Mouse (Mus musculus) liver, embryonic 11.5 days (tissue): ENCODE measurements around the gene Zfp458. TPM values are rescaled to one million over a fixed set of nuclear protein-coding genes. Genes with fewer than 3 reads are reported as not detected.
"Not testable (repeated sequence)": the region's sequence is repeated elsewhere in the genome, so short reads cannot be mapped to it uniquely, and the experiment has no call there.

Experiments
- ATAC-seq: fragments of 200-750 bp; cut with Nextera tagmentation; replicated peaks from 2 replicates; pipeline ENCODE4 v1.8.0; 2017; ENCODE audit warnings: moderate number of reproducible peaks, mild to moderate bottlenecking, moderate TSS enrichment, moderate library complexity; ENCODE audit not compliant: low FRiP score
- DNase-seq: peaks from one replicate; pipeline ENCODE4 v3.0.0-alpha.2; 2017; ENCODE audit warnings: low spot score
- H3K27ac ChIP-seq: fragments of 300-500 bp; sonication (generic); 2 replicates; pipeline ENCODE4 v1.5.1; 2014; ENCODE audit warnings: mild to moderate bottlenecking, low read depth, low read length, control low read depth
- H3K27me3 ChIP-seq: fragments of 300-500 bp; sonication (generic); replicated peaks from 2 replicates; pipeline ENCODE4 v1.6.1; 2014; ENCODE audit warnings: low read length, mixed read lengths; ENCODE audit not compliant: control insufficient read depth, insufficient read depth
- H3K36me3 ChIP-seq: fragments of 300-500 bp; sonication (generic); 2 replicates; pipeline ENCODE4 v1.6.1; 2014; ENCODE audit warnings: mild to moderate bottlenecking, low read length, moderate library complexity, mixed read lengths; ENCODE audit not compliant: control insufficient read depth, insufficient read depth
- H3K4me1 ChIP-seq: fragments of 300-500 bp; sonication (generic); replicated peaks from 2 replicates; pipeline ENCODE4 v1.6.1; 2014; ENCODE audit warnings: low read length, mixed read lengths; ENCODE audit not compliant: control insufficient read depth, insufficient read depth
- H3K4me2 ChIP-seq: fragments of 300-500 bp; sonication (generic); 2 replicates; pipeline ENCODE4 v1.6.1; 2014; ENCODE audit warnings: mild to moderate bottlenecking, control low read depth, moderate library complexity
- H3K4me3 ChIP-seq: fragments of 300-500 bp; sonication (generic); 2 replicates; pipeline ENCODE4 v1.5.1; 2014; ENCODE audit warnings: low read depth, low read length, control low read depth
- H3K9ac ChIP-seq: fragments of 300-500 bp; sonication (generic); 2 replicates; pipeline ENCODE4 v1.6.1; 2014; ENCODE audit warnings: low read depth, low read length, control low read depth
- H3K9me3 ChIP-seq: fragments of 300-500 bp; sonication (generic); 2 replicates; pipeline ENCODE4 v1.6.1; 2016; ENCODE audit warnings: low read length, inconsistent platforms, mixed read lengths; ENCODE audit not compliant: control insufficient read depth
- WGBS: fragments of 180-500 bp; shearing (Covaris S2); extraction: QIAGEN DNeasy Blood & Tissue Kit; methylation state at CpG from one replicate; pipeline ENCODE4 v1.1.7; 2014; 5-methylcytosine and 5-hydroxymethylcytosine counted together
- polyA plus RNA-seq: library from polyadenylated mRNA; unstranded; fragments of >200 nt; fragmentation: Nextera tagmentation; extraction: Ambion mirVana; gene quantifications from 2 replicates; pipeline ENCODE4 v1.2.1, GENCODE M21; 2014

Gene Zfp458
- polyA plus RNA-seq, result 0.95 and 0.97 TPM in 2 replicates

DNA sequence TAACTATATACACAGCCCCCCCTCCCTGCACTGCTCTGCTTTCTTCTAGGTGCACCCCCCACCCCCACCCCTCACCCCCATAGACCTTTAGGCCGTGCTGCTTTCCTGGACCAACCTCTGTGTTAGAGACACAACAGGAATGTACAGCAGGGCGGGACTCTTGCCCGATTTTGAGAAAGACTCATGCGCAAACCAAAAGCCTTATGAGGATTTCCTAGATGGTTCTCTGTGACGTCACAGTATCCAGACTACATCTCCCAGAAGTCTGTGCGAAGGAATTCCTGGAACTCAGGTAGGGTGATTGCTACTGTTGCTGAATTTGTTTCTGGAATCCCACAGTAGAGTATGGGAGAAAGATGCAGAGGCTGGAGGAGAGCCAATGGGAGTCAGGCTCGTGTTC, at the start of gene Zfp458:
Gene Zfp458, minus strand, starts transcription at position 153 of the 400 bp plus-strand sequence.
- Histone ChIP-seq H3K9ac (no peak within 1 kb of the TSS), H3K4me1 (no peaks in the 10 kb centered on the region), H3K9me3 (no peaks in the 10 kb centered on the region), H3K4me3 (no peak within 1 kb of the TSS), H3K27ac (no peak within 1 kb of the TSS), H3K4me2 (no peak within 1 kb of the TSS), H3K27me3 (no peaks in the 10 kb centered on the region), H3K36me3 (no peaks in the 10 kb centered on the region)
- ATAC-seq (no peak), DNase-seq (no peak)
- WGBS, result 40% methylated on average over 7 of the region's 7 CpGs

DNA sequence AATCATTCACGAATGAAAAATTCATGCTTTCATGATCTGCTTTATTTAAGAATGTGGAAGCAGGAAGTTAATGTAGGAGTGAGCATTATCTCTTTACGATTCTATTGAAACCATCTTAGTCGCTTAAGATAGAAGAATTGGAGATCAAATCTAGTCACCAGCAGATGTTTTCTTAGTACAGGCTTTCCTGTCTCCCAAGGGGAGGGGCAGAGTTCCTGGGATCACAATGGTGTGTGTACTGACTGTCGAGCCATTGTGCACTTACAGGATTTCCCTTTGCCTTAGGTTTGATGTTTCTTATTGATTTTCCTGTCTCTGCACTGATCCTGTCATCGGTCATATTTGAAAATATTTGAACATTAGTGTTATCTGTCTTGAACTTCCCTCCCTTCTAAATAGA, 28.5 kb upstream of the Zfp458 start:
- Histone ChIP-seq H3K4me2 (peak overlapping the region; percentile 55), H3K9me3 (no peaks in the 10 kb centered on the region), H3K36me3 (no peaks in the 10 kb centered on the region), H3K27me3 (no peaks in the 10 kb centered on the region), H3K4me1 (0 out of 2 replicates have a peak, but pooled peaks cover 2% of the 10 kb centered on the region), H3K4me3 (peak overlapping the region; percentile 50; the same call in 1 of the 2 replicates), H3K9ac (peak overlapping the region; percentile 62), H3K27ac (no peak overlapping the region)
- 40% methylated on average over 5 of the region's 5 CpGs for WGBS
- DNase-seq, result no peak
- peak; percentile 29 for ATAC-seq

DNA sequence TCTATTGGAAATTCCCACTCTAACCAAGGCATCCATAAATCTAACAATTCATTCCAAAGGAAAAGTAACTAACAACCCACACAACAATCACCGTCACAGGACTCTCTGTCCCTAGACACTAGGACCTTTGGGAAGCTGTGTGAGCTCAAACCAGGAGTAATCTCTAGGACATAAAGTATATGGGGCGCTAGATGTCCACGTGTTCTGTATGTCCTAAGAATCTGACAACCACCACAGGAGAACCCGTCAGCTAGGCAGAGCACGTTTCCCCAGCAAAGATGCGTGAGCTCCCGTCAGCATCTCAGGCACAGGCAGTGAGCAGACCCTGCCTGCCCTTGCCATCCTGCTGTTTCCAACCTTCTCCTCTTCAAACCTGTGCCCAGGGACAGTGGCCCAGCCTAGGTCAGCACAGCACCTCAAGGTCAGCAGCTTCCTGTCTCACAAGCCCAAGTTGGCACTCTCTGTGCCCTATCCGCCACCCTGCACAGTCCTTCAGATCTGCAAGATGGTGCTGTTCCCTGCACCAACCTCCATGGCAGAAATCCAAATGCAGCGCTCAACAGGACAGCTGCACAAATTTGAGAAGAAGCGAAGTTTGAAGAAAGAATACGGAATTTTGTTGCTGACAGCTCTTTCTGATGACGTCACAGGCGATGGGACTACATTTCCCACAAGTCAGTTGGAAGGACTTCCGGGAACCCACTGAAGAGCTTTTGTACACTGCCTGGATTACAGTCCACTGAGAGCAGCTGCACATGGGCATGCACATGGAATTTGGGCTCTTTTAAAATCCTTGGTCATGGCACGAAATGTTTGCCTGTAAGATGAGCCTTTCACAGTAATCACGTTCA, 27.8 kb upstream of the Zfp458 start, which contains the start of gene Zfp457:
Gene Zfp457, minus strand, starts transcription at position 664 of the 851 bp plus-strand sequence.
- peak; percentile 96 for ATAC-seq
- WGBS, result 10% methylated on average over 16 of the region's 16 CpGs
- Histone ChIP-seq H3K27me3 (no peaks in the 10 kb centered on the region), H3K4me2 (peak within 1 kb of the TSS; percentile 55), H3K4me3 (peak within 1 kb of the TSS; percentile 50), H3K4me1 (0 out of 2 replicates have a peak, but pooled peaks cover 2% of the 10 kb centered on the region), H3K36me3 (no peaks in the 10 kb centered on the region), H3K27ac (no peak within 1 kb of the TSS), H3K9me3 (no peaks in the 10 kb centered on the region), H3K9ac (peak within 1 kb of the TSS; percentile 62)
- DNase-seq, result peak; percentile 79

DNA sequence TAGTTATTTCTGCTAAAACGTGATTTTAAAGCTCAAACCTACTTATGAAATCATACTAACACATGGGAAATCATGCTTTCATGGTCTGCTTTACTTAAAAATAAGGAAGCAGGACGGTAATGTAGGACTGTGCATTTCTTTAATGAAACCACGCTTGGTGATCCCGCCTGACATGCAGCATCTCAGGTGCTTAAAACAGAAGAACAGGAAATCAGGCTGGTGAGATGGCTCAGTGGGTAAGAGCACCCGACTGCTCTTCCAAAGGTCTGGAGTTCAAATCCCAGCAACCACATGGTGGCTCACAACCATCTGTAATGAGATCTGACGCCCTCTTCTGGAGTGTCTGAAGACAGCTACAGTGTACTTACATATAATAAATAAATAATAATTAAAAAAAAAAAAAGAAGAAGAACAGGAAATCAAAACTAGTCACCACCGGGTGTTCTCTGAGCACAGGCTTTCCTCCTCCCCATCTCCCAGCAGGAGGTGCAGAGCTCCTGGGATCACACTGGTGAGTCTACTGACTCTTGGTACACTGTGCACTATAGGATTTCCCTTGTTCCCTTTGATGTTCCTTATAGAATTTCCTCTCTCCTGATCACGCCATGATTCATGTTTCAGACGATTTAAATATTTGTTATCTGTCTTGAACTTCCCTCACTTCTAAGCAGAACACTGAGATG, 8.7 kb downstream of the Zfp458 start:
- ATAC-seq, result peak; percentile 45
- H3K4me3 ChIP-seq, result peak overlapping the region; percentile 79
- H3K27me3 ChIP-seq, H3K36me3 ChIP-seq, H3K4me1 ChIP-seq, DNase-seq, H3K27ac ChIP-seq, H3K9me3 ChIP-seq: not testable (repeated sequence)
- 47% methylated on average over 8 of the region's 9 CpGs for WGBS
- H3K4me2 ChIP-seq, result peak overlapping the region; percentile 79
- H3K9ac ChIP-seq, result peak overlapping the region; percentile 74

DNA sequence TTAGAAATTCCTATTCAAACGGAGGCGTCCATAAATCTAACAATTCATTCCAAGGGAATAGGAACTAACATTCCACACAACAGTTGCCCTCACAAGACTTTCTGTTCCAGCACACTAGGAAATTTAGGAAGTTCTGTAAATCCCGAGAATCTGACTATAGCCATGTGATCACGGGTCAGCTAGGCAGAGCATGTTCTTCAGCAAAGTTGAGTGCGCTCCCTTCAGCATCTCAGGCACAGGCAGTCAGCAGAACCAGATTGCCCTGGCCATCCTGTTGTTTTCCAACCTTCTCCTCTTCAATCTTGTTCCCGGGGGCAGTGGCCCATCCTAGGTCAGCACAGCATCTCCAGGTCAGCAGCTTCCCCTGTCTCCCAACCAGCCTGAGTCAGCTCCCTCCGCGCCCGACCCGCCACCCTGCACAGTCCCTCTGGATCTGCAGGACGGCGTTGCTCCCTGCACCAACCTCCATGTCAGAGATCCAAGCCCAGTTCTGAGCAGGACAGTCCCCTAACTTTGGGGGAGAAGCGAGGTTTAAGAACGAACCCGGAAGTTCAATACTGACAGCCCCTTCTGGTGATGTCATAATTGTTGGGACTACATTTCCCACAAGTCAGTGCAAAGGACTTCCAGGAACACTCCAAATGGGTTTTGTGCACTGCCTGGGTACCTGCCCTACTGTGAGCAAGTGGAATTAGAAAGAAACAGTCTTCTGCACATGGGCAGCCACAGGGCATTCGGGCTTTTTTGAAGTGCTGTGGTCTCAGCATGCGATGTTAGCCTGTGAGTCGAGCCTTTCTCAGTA, 9.5 kb downstream of the Zfp458 start:
- H3K9ac ChIP-seq, result peak overlapping the region; percentile 74
- 0 out of 2 replicates have a peak, but pooled peaks cover 2% of the 10 kb centered on the region for H3K36me3 ChIP-seq
- no peaks in the 10 kb centered on the region for H3K27me3 ChIP-seq
- H3K4me1 ChIP-seq, result no peaks in the 10 kb centered on the region
- H3K4me2 ChIP-seq, result peak overlapping the region; percentile 79
- ATAC-seq (peak; percentile 99), DNase-seq (peak; percentile 74)
- H3K9me3 ChIP-seq, result peaks cover 4% of the 10 kb centered on the region; the same call in 1 of the 2 replicates
- peak overlapping the region; percentile 79 for H3K4me3 ChIP-seq
- WGBS, result 6% methylated on average over 18 of the region's 18 CpGs
- H3K27ac ChIP-seq, result no peak overlapping the region; the same call in 1 of the 2 replicates

DNA sequence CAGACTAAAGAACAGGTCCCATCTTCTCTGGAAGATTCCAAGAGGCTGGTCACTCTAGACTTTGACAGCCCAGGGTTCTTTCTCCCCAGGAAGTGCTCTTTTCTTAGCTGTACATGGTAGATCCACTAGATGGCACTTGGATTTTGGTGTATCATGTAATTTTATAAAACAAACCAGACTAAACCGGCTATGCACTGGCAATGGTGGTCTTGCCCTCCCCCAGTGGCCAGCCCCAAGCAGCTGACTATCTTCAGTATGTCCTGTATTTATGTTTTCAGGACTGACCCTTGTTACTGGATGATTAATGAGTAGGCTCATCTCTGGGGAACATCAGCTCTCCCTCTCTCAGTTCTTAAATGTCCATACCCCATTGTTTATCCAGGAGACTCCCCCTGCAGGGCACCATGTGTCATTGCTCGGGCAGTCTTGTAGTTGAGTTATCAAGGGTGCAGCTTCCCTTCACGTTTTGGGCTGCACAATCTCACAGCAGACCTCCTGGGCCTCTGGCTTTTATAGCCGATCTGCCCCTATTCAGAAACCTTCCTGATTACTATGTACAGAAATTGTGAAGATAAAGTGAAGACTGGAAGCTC, 64.2 kb downstream of the Zfp458 start:
- Histone ChIP-seq H3K36me3 (no peaks in the 10 kb centered on the region), H3K27me3 (no peaks in the 10 kb centered on the region), H3K9ac (no peak overlapping the region), H3K27ac (no peak overlapping the region), H3K4me3 (no peak overlapping the region), H3K4me2 (no peak overlapping the region), H3K4me1 (no peaks in the 10 kb centered on the region), H3K9me3 (no peaks in the 10 kb centered on the region)
- DNase-seq, result no peak
- 0 out of 2 replicates have a peak, but pooled peaks have one; percentile 39 for ATAC-seq
- WGBS, result 45% methylated on average over 4 of the region's 4 CpGs
